Mouse (Mus musculus): ENCODE data around the gene Ptprr.

DNA sequence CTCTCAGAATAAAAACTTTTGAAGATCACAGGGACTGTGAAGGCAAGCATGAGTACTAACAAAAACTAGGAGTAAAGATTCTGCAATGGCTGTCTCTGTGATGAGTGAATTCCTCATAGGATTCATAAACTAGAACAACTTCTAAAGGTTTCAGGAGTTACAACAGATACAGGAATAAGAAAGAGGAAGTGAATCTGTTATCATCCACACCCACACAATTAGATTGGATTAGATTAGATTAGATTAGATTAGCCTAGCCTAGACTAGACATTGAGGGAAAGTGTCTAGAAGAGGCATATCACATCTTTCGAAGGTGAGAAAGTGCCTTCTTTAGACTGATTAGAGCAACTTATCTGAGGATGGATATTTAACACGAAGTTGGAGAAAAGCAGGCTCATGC lies 117.2 kb downstream of the Ptprr start:
- TF ChIP-seq CTCF (IDR thresholded peaks at IDR 0.05; ENCODE audit: extremely low read depth, insufficient read depth, low read length) (no peak), POLR2A (IDR thresholded peaks at IDR 0.05; ENCODE audit: extremely low read depth, insufficient read depth, low read length) (no peak)

All from cortical plate, adult 2 months (tissue).